Mouse (Mus musculus) limb, embryonic 11.5 days (tissue): ENCODE data around the gene Zdhhc11. TPM values are rescaled to one million over a fixed set of nuclear protein-coding genes. Genes with fewer than 3 reads are reported as not detected.
A peak's percentile ranks its signal among the peaks of the same experiment; 100 is the strongest.
"Not testable (repeated sequence)": the region's sequence is repeated elsewhere in the genome, so short reads cannot be mapped to it uniquely, and the experiment has no call there.

ENCODE experiments used
- ATAC-seq: fragments of 200-750 bp; cut with Nextera tagmentation; 2 replicates; pipeline ENCODE4 v1.8.0; 2017; ENCODE audit warnings: low read depth; ENCODE audit not compliant: insufficient number of reproducible peaks, low FRiP score, low TSS enrichment
- DNase-seq: peaks from one replicate; pipeline ENCODE4 v3.0.0-alpha.2; 2015; ENCODE audit warnings: low spot score
- H3K27ac ChIP-seq: fragments of 300-500 bp; sonication (generic); replicated peaks from 2 replicates; pipeline ENCODE4 v1.5.1; 2014; ENCODE audit warnings: low read depth, mild to moderate bottlenecking, low read length
- H3K27me3 ChIP-seq: fragments of 300-500 bp; sonication (generic); 2 replicates; pipeline ENCODE4 v1.6.1; 2014; ENCODE audit warnings: mild to moderate bottlenecking, low read length, mixed read lengths; ENCODE audit not compliant: control insufficient read depth, insufficient read depth
- H3K36me3 ChIP-seq: fragments of 300-500 bp; sonication (generic); 2 replicates; pipeline ENCODE4 v1.6.1; 2014; ENCODE audit warnings: mild to moderate bottlenecking, low read length, moderate library complexity, mixed read lengths; ENCODE audit not compliant: control insufficient read depth, insufficient read depth
- H3K4me1 ChIP-seq: fragments of 300-500 bp; sonication (generic); 2 replicates; pipeline ENCODE4 v1.6.1; 2014; ENCODE audit warnings: low read length, mixed read lengths; ENCODE audit not compliant: control insufficient read depth, insufficient read depth
- H3K4me2 ChIP-seq: fragments of 300-500 bp; sonication (generic); 2 replicates; pipeline ENCODE4 v1.6.1; 2014; ENCODE audit warnings: low read depth, mild to moderate bottlenecking, moderate library complexity; ENCODE audit not compliant: severe bottlenecking
- H3K4me3 ChIP-seq: fragments of 300-500 bp; sonication (generic); 2 replicates; pipeline ENCODE4 v1.5.1; 2014; ENCODE audit warnings: low read depth, low read length
- H3K9ac ChIP-seq: fragments of 300-500 bp; sonication (generic); 2 replicates; pipeline ENCODE4 v1.6.1; 2014; ENCODE audit warnings: mild to moderate bottlenecking, low read length
- H3K9me3 ChIP-seq: fragments of 300-500 bp; sonication (generic); 2 replicates; pipeline ENCODE4 v1.6.1; 2016; ENCODE audit warnings: low read length; ENCODE audit not compliant: control insufficient read depth
- WGBS: fragments of 180-500 bp; shearing (Covaris S2); extraction: QIAGEN DNeasy Blood & Tissue Kit; methylation state at CpG from one replicate; pipeline ENCODE4 v1.1.7; 2014; 5-methylcytosine and 5-hydroxymethylcytosine counted together
- polyA plus RNA-seq: library from polyadenylated mRNA; unstranded; fragments of >200 nt; fragmentation: Nextera tagmentation; extraction: Ambion mirVana; gene quantifications from 2 replicates; pipeline ENCODE4 v1.2.1, GENCODE M21; 2014

Zdhhc11 gene
- polyA plus RNA-seq, 1 experiment from 2014 or later = not detected

- ATAC-seq = no peak
- Histone ChIP-seq H3K36me3 (no peaks in the 10 kb centered on the region), H3K4me2 (peak overlapping the region; percentile 98), H3K9me3 (no peaks in the 10 kb centered on the region), H3K9ac (peak overlapping the region; percentile 22; the same call in 1 of the 2 replicates), H3K27ac (no peak overlapping the region), H3K27me3 (peaks cover 16% of the 10 kb centered on the region), H3K4me3 (peak overlapping the region; percentile 47), H3K4me1 (peaks cover 5% of the 10 kb centered on the region)
- WGBS = under 1% methylated on average over 55 of the region's 55 CpGs
- DNase-seq = peak; percentile 71
Measured at GRCm38 (mm10) chr13:74009791-74010614, 46.4 kb downstream of the Zdhhc11 start.

- peaks cover 16% of the 10 kb centered on the region for H3K27me3 ChIP-seq
- DNase-seq (no peak), ATAC-seq (no peak)
- WGBS = 16% methylated on average over 3 of the region's 3 CpGs
- H3K4me1 ChIP-seq = peaks cover 5% of the 10 kb centered on the region
- no peak overlapping the region for H3K4me3 ChIP-seq
- no peaks in the 10 kb centered on the region for H3K9me3 ChIP-seq
- H3K4me2 ChIP-seq = peak overlapping the region; percentile 98
- no peak overlapping the region for H3K9ac ChIP-seq
- no peak overlapping the region for H3K27ac ChIP-seq
- no peaks in the 10 kb centered on the region for H3K36me3 ChIP-seq
Measured at GRCm38 (mm10) chr13:74010678-74011077, 47.0 kb downstream of the Zdhhc11 start.

GRCm38 (mm10) chr13:74015908-74016307 lies 52.3 kb downstream of the Zdhhc11 start:
- no peak overlapping the region for H3K4me2 ChIP-seq
- ATAC-seq (no peak), DNase-seq (no peak)
- no peak overlapping the region for H3K27ac ChIP-seq
- no peaks in the 10 kb centered on the region for H3K36me3 ChIP-seq
- no peaks in the 10 kb centered on the region for H3K9me3 ChIP-seq
- H3K4me1 ChIP-seq = no peaks in the 10 kb centered on the region
- H3K4me3 ChIP-seq = no peak overlapping the region
- peaks cover 2% of the 10 kb centered on the region; the same call in 1 of the 2 replicates for H3K27me3 ChIP-seq
- H3K9ac ChIP-seq = no peak overlapping the region
- WGBS = 75% methylated on average over 4 of the region's 4 CpGs

DNA sequence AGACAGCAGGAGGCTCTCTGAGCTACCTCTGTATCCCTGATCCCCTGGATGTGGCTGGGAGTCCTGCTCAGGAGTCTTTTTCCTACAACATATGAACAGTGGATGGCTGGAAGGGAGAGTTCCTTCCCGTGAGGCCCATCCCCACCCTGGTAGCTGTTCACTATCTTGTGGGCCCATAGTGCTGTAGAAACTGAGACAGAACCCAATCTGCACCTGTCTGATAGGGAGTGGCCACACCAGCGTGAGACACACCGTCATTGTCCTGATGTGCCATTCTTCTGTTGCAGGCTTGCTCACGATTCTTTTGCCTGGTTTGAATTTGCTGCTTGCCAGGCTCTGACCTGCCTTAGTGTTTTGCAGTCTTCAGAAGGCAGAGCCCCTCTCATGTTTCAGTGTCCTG lies 53.8 kb downstream of the Zdhhc11 start:
- Histone ChIP-seq H3K27me3 (no peaks in the 10 kb centered on the region), H3K9me3 (no peaks in the 10 kb centered on the region), H3K4me3 (no peak overlapping the region), H3K4me2 (no peak overlapping the region), H3K9ac (no peak overlapping the region), H3K27ac (no peak overlapping the region), H3K36me3 (no peaks in the 10 kb centered on the region), H3K4me1 (no peaks in the 10 kb centered on the region)
- ATAC-seq = no peak
- 81% methylated on average over 4 of the region's 4 CpGs for WGBS
- no peak for DNase-seq

DNA sequence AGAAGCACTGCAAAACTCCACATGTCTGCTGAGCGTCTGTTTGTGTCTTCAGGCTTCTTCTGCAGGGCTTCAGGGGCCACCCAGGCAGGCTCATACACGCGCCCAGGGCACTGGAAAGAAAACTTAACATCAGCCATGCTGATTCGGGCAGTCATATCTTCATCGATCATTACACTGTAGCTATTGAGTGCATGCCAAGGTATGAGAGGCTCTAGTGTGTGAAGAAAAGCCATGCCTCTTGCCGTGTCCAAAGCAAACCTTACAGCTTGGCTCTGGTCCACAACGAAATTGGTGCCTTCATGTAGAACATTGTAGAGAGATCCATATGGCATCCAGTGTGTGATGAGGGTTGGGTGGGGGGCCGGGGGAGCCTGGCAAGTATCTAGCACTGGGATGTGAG lies 55.4 kb downstream of the Zdhhc11 start:
- H3K4me3 ChIP-seq, H3K4me1 ChIP-seq, H3K27me3 ChIP-seq, H3K9ac ChIP-seq, H3K4me2 ChIP-seq, ATAC-seq, H3K27ac ChIP-seq, DNase-seq, H3K9me3 ChIP-seq, H3K36me3 ChIP-seq: not testable (repeated sequence)
- WGBS = 86% methylated on average over 8 of the region's 8 CpGs

GRCm38 (mm10) chr13:74025151-74026081 lies 61.8 kb downstream of the Zdhhc11 start:
- ATAC-seq = no peak
- Histone ChIP-seq H3K27me3 (no peaks in the 10 kb centered on the region), H3K36me3 (no peaks in the 10 kb centered on the region), H3K27ac (no peak overlapping the region), H3K4me1 (no peaks in the 10 kb centered on the region), H3K4me2 (no peak overlapping the region), H3K4me3 (no peak overlapping the region), H3K9ac (no peak overlapping the region), H3K9me3 (no peaks in the 10 kb centered on the region)
- 75% methylated on average over 4 of the region's 4 CpGs for WGBS
- no peak for DNase-seq

GRCm38 (mm10) chr13:74026215-74026614 lies 62.6 kb downstream of the Zdhhc11 start:
- Histone ChIP-seq H3K36me3 (no peaks in the 10 kb centered on the region), H3K9me3 (no peaks in the 10 kb centered on the region), H3K27ac (no peak overlapping the region), H3K4me1 (no peaks in the 10 kb centered on the region), H3K4me3 (no peak overlapping the region), H3K4me2 (no peak overlapping the region), H3K9ac (no peak overlapping the region), H3K27me3 (no peaks in the 10 kb centered on the region)
- WGBS = 11% methylated on average over 2 of the region's 2 CpGs
- ATAC-seq (no peak), DNase-seq (peak; percentile 41)

DNA sequence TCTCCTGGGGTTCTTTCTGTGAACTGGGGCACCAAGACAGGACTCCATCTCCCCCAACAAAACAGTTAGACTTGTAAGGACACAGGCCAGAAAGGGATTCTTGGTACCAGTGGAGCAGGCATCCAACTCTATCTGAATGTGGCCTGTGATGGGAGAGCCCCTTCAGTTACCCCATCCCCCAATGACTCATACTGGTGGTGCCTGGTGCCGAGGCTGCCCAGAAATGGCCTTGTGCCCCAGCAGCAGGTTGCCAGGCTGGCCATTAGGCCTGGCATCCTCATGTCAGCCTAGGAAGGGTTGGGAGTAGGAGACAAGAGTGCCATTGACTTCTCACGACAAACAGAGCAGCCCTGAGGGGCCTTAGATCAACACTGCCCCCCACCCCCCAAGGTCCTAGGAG lies 64.5 kb downstream of the Zdhhc11 start:
- Histone ChIP-seq H3K9ac (no peak overlapping the region), H3K27ac (no peak overlapping the region), H3K4me2 (no peak overlapping the region), H3K4me3 (no peak overlapping the region), H3K9me3 (no peaks in the 10 kb centered on the region), H3K36me3 (no peaks in the 10 kb centered on the region), H3K4me1 (no peaks in the 10 kb centered on the region), H3K27me3 (no peaks in the 10 kb centered on the region)
- 82% methylated on average over 2 of the region's 2 CpGs for WGBS
- ATAC-seq (no peak), DNase-seq (no peak)
